Mouse (Mus musculus) liver, adult 2 months (tissue): ENCODE results near the gene Rap1gap2. TPM values are rescaled to one million over a fixed set of nuclear protein-coding genes. Genes with fewer than 3 reads are reported as not detected.

Source experiments
- DNase-seq: peaks from one replicate; pipeline ENCODE4 v3.0.0-alpha.2; 2011; ENCODE audit warnings: low read depth, low spot score; ENCODE audit errors: extremely low read depth
- H3K27ac ChIP-seq: fragments of 200-500 bp; replicated peaks from 2 replicates; pipeline ENCODE4 v1.5.1; 2012; ENCODE audit warnings: low read depth, mild to moderate bottlenecking, control low read depth, inconsistent platforms, low read length; ENCODE audit not compliant: insufficient read depth
- H3K27me3 ChIP-seq: fragments of 200-500 bp; 2 replicates; pipeline ENCODE4 v1.6.1; 2012; ENCODE audit warnings: mild to moderate bottlenecking, moderate library complexity, low read length, inconsistent platforms; ENCODE audit not compliant: control insufficient read depth, insufficient read depth
- H3K36me3 ChIP-seq: fragments of 200-500 bp; 2 replicates; pipeline ENCODE4 v1.6.1; 2012; ENCODE audit warnings: low read length, inconsistent platforms; ENCODE audit not compliant: control insufficient read depth, insufficient read depth
- H3K4me1 ChIP-seq: fragments of 200-500 bp; 2 replicates; pipeline ENCODE4 v1.6.1; 2011; ENCODE audit warnings: low read length; ENCODE audit not compliant: control insufficient read depth, insufficient read depth
- H3K4me3 ChIP-seq: fragments of 200-500 bp; 2 replicates; pipeline ENCODE4 v1.5.1; 2011; ENCODE audit warnings: low read depth, mild to moderate bottlenecking, control low read depth, low read length, moderate library complexity; ENCODE audit not compliant: insufficient read depth
- H3K79me2 ChIP-seq: fragments of 200-500 bp; 2 replicates; pipeline ENCODE4 v1.6.1; 2012; ENCODE audit warnings: inconsistent platforms, mild to moderate bottlenecking, low read length, moderate library complexity; ENCODE audit not compliant: control insufficient read depth, insufficient read depth
- H3K9ac ChIP-seq: fragments of 200-500 bp; 2 replicates; pipeline ENCODE4 v1.6.1; 2012; ENCODE audit warnings: low read depth, mild to moderate bottlenecking, control low read depth, inconsistent platforms, low read length
- CTCF ChIP-seq: fragments of 200-500 bp; IDR thresholded peaks from 2 replicates; pipeline ENCODE4 v1.5.1; 2011; ENCODE audit warnings: low read depth, low read length, control low read depth
- POLR2A ChIP-seq: fragments of 200-500 bp; IDR thresholded peaks from 2 replicates; pipeline ENCODE4 v1.6.1; 2011; ENCODE audit warnings: low read length, control low read depth; ENCODE audit not compliant: insufficient read depth; ENCODE audit errors: extremely low read depth
- WGBS: fragments of 180-500 bp; shearing (Covaris S2); methylation state at CpG from one replicate; pipeline ENCODE4 v1.1.7; 2018; 5-methylcytosine and 5-hydroxymethylcytosine counted together
- polyA plus RNA-seq: library from polyadenylated mRNA; depleted of rRNA; stranded (reverse); fragments of >200 nt; gene quantifications from 2 replicates; pipeline ENCODE4 v1.2.3, GENCODE M21; 2012
- total RNA-seq: library from RNA; depleted of rRNA; stranded (reverse); fragments of >200 nt; gene quantifications from 2 replicates; pipeline ENCODE4 v1.2.3, GENCODE M21; 2014

The Rap1gap2 gene
- total and polyA plus RNA-seq, 2 experiments, result 0.46 to 0.48 TPM

- Histone ChIP-seq H3K79me2 (no peaks in the 10 kb centered on the region), H3K4me1 (no peaks in the 10 kb centered on the region), H3K27me3 (no peaks in the 10 kb centered on the region), H3K27ac (no peak overlapping the region), H3K9ac (no peak overlapping the region), H3K4me3 (no peak overlapping the region), H3K36me3 (no peaks in the 10 kb centered on the region)
- DNase-seq, result no peak
- WGBS, result 91% methylated on average over 5 of the region's 5 CpGs
- TF ChIP-seq POLR2A (no peak), CTCF (no peak)
These were observed 166.8 kb downstream of the Rap1gap2 start for GRCm38 (mm10) chr11:74443924-74444256.

GRCm38 (mm10) chr11:74443147-74443923 is 167.4 kb downstream of the Rap1gap2 start:
- no peak for DNase-seq
- 77% methylated on average over 6 of the region's 6 CpGs for WGBS
- no peak overlapping the region for H3K4me3 ChIP-seq
- TF ChIP-seq POLR2A, result no peak
- TF ChIP-seq CTCF, result no peak
- no peaks in the 10 kb centered on the region for H3K36me3 ChIP-seq
- no peaks in the 10 kb centered on the region for H3K4me1 ChIP-seq
- no peak overlapping the region for H3K27ac ChIP-seq
- H3K9ac ChIP-seq, result no peak overlapping the region
- H3K79me2 ChIP-seq, result no peaks in the 10 kb centered on the region
- no peaks in the 10 kb centered on the region for H3K27me3 ChIP-seq

- no peak for TF ChIP-seq POLR2A
- TF ChIP-seq CTCF, result no peak
- Histone ChIP-seq H3K36me3 (no peaks in the 10 kb centered on the region), H3K79me2 (no peaks in the 10 kb centered on the region), H3K9ac (no peak overlapping the region), H3K4me1 (no peaks in the 10 kb centered on the region), H3K27ac (no peak overlapping the region), H3K27me3 (no peaks in the 10 kb centered on the region), H3K4me3 (no peak overlapping the region)
- WGBS, result 86% methylated on average over 4 of the region's 4 CpGs
- no peak for DNase-seq
These were observed 168.3 kb downstream of the Rap1gap2 start for GRCm38 (mm10) chr11:74442396-74442795.

GRCm38 (mm10) chr11:74440112-74440511 is 170.6 kb downstream of the Rap1gap2 start:
- Histone ChIP-seq H3K79me2 (no peaks in the 10 kb centered on the region), H3K4me1 (no peaks in the 10 kb centered on the region), H3K4me3 (no peak overlapping the region), H3K27me3 (no peaks in the 10 kb centered on the region), H3K9ac (no peak overlapping the region), H3K36me3 (no peaks in the 10 kb centered on the region), H3K27ac (no peak overlapping the region)
- no peak for DNase-seq
- TF ChIP-seq POLR2A (no peak), CTCF (no peak)
- WGBS, result 90% methylated on average over 8 of the region's 8 CpGs

GRCm38 (mm10) chr11:74439202-74439601 is 171.5 kb downstream of the Rap1gap2 start:
- Histone ChIP-seq H3K36me3 (no peaks in the 10 kb centered on the region), H3K9ac (no peak overlapping the region), H3K4me3 (no peak overlapping the region), H3K27ac (no peak overlapping the region), H3K27me3 (no peaks in the 10 kb centered on the region), H3K79me2 (no peaks in the 10 kb centered on the region), H3K4me1 (no peaks in the 10 kb centered on the region)
- TF ChIP-seq CTCF, result no peak
- TF ChIP-seq POLR2A, result no peak
- no peak for DNase-seq
- 54% methylated on average over 6 of the region's 6 CpGs for WGBS

GRCm38 (mm10) chr11:74438249-74438648 is 172.5 kb downstream of the Rap1gap2 start:
- no peak for DNase-seq
- H3K36me3 ChIP-seq, result no peaks in the 10 kb centered on the region
- no peaks in the 10 kb centered on the region for H3K79me2 ChIP-seq
- no peaks in the 10 kb centered on the region for H3K4me1 ChIP-seq
- WGBS, result 82% methylated on average over 4 of the region's 4 CpGs
- no peak overlapping the region for H3K27ac ChIP-seq
- no peak overlapping the region for H3K4me3 ChIP-seq
- no peak overlapping the region for H3K9ac ChIP-seq
- no peak for TF ChIP-seq POLR2A
- no peak for TF ChIP-seq CTCF
- H3K27me3 ChIP-seq, result no peaks in the 10 kb centered on the region
